Mouse (Mus musculus) embryonic fibroblast, embryonic 13.5 days (primary cell): ENCODE measurements around the gene Dcaf12l1. TPM values are rescaled to one million over a fixed set of nuclear protein-coding genes. Genes with fewer than 3 reads are reported as not detected.
"Not testable (repeated sequence)": the region's sequence is repeated elsewhere in the genome, so short reads cannot be mapped to it uniquely, and the experiment has no call there.

Experiments used
- H3K27ac ChIP-seq: 2 replicates; pipeline ENCODE4 v1.5.1; 2012; ENCODE audit warnings: low read length, control low read depth, inconsistent platforms; ENCODE audit not compliant: insufficient read depth
- H3K4me1 ChIP-seq: 2 replicates; pipeline ENCODE4 v1.6.1; 2011; ENCODE audit warnings: low read length; ENCODE audit not compliant: control insufficient read depth, insufficient read depth
- H3K4me3 ChIP-seq: 2 replicates; pipeline ENCODE4 v1.5.1; 2011; ENCODE audit warnings: mild to moderate bottlenecking, control low read depth, low read length; ENCODE audit not compliant: insufficient read depth
- CTCF ChIP-seq: IDR thresholded peaks from 2 replicates; pipeline ENCODE4 v1.5.1; 2011; ENCODE audit warnings: mild to moderate bottlenecking, control low read depth, low read length, moderate library complexity, borderline replicate concordance; ENCODE audit not compliant: insufficient read depth
- POLR2A ChIP-seq: IDR thresholded peaks from 2 replicates; pipeline ENCODE4 v1.6.1; 2011; ENCODE audit warnings: low read depth, mild to moderate bottlenecking, control low read depth, low read length, moderate library complexity
- polyA plus RNA-seq: library from polyadenylated mRNA; stranded (reverse); fragments of >200 nt; gene quantifications from 2 replicates; pipeline ENCODE4 v1.2.4, GENCODE M21; 2011; ENCODE audit warnings: low read depth; ENCODE audit not compliant: missing spikeins, insufficient read length

Gene Dcaf12l1
- 1.0 and 1.9 TPM in 2 replicates for polyA plus RNA-seq

GRCm38 (mm10) chrX:44789761-44790411 is at the start of gene Dcaf12l1:
TSS of gene Dcaf12l1 (minus strand) at chrX:44790197.
- Histone ChIP-seq H3K4me3 (peak within 1 kb of the TSS; percentile 38), H3K27ac (no peak within 1 kb of the TSS), H3K4me1 (no peaks in the 10 kb centered on the region)
- TF ChIP-seq POLR2A (no peak), CTCF (no peak)

- H3K27ac ChIP-seq, H3K4me1 ChIP-seq, H3K4me3 ChIP-seq: not testable (repeated sequence)
These were observed 19.4 kb upstream of the Dcaf12l1 start for GRCm38 (mm10) chrX:44809356-44809755.

- TF ChIP-seq POLR2A: no peak
- no peak for TF ChIP-seq CTCF
- H3K4me1 ChIP-seq: no peaks in the 10 kb centered on the region
- no peak overlapping the region for H3K27ac ChIP-seq
- H3K4me3 ChIP-seq: peak overlapping the region; percentile 38
These were observed 799 bp downstream of the Dcaf12l1 start for GRCm38 (mm10) chrX:44789036-44789760.
